Mouse (Mus musculus): ENCODE data around the gene Itprip.

GRCm38 (mm10) chr19:47871515-47871914 lies 47.6 kb downstream of the Itprip start:
- TF ChIP-seq CTCF (IDR thresholded peaks at IDR 0.05; ENCODE audit: low read depth, low read length) = no peak
- TF ChIP-seq POLR2AphosphoS5 (IDR thresholded peaks at IDR 0.05; ENCODE audit: insufficient replicate concordance, low read depth, low read length) = no peak
